Mouse (Mus musculus): ENCODE measurements at regions not wholly inside any gene's neighbourhood (a gene's known extent, or its start where the extent isn't known, plus 50 kb on each side); places are given as distances from the start of the nearest gene placed in this dataset.
"Not testable (repeated sequence)": the region's sequence is repeated elsewhere in the genome, so short reads cannot be mapped to it uniquely, and the experiment has no call there.

- H3K36me3 ChIP-seq (ENCODE audit: control insufficient read depth, insufficient read depth, low read length) = no peaks in the 10 kb centered on the region
- no peak overlapping the region for H3K9ac ChIP-seq (ENCODE audit: low read length)
- TF ChIP-seq EP300 (optimal IDR thresholded peaks at IDR 0.05) (no peak), CTCF (IDR thresholded peaks at IDR 0.05; ENCODE audit: low read depth) (no peak)
- no peaks in the 10 kb centered on the region for H3K4me1 ChIP-seq (replicated peaks; ENCODE audit: control insufficient read depth, insufficient read depth)
- H3K4me2 ChIP-seq (replicated peaks; ENCODE audit: low read depth) = no peak overlapping the region
- DNase-seq (ENCODE audit: low spot score) = peak; percentile 17
- no peak overlapping the region for H3K27ac ChIP-seq (replicated peaks)
- peak; percentile 53; the same call in 1 of the 2 replicates for ATAC-seq (ENCODE audit: low FRiP score, low TSS enrichment)
- 74% methylated on average over 1 of the region's 1 CpGs for WGBS
- no peak overlapping the region for H3K4me3 ChIP-seq (ENCODE audit: low read depth, low read length)
- no peaks in the 10 kb centered on the region for H3K27me3 ChIP-seq (ENCODE audit: control insufficient read depth, insufficient read depth, low read length)
- no peaks in the 10 kb centered on the region for H3K9me3 ChIP-seq (ENCODE audit: control insufficient read depth, low read length)
These were observed 97.4 kb upstream of the Dock11 start for GRCm38 (mm10) chrX:35791273-35791672.

DNA sequence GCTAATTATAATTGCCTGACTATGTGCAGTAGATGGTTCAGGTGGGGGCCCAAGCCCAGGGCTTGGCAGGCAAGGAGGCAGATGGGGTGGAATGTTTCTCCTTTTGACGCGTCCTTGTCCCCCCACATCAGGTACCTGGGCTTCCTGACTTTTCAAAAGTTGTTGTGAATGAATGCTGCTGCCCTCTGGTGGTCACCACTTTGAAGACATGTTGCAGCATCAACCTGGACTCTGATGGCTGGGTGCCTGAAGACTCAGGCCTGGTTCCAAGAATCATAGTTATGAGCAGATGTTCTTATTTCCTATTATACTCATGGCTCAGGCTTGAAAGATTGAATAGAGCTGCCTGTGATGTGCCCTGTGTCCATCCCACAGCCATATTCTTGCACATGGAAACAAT, 75.4 kb upstream of the Dock11 start:
- H3K36me3 ChIP-seq (ENCODE audit: control insufficient read depth, insufficient read depth, low read length) = no peaks in the 10 kb centered on the region
- no peaks in the 10 kb centered on the region for H3K9me3 ChIP-seq (ENCODE audit: control insufficient read depth, low read length)
- WGBS = 52% methylated on average over 2 of the region's 2 CpGs
- DNase-seq (ENCODE audit: low spot score) = peak; percentile 46
- no peaks in the 10 kb centered on the region for H3K27me3 ChIP-seq (ENCODE audit: control insufficient read depth, insufficient read depth, low read length)
- no peak overlapping the region for H3K4me3 ChIP-seq (ENCODE audit: low read depth, low read length)
- peak; percentile 66 for TF ChIP-seq CTCF (IDR thresholded peaks at IDR 0.05; ENCODE audit: low read depth)
- TF ChIP-seq EP300 (optimal IDR thresholded peaks at IDR 0.05) = no peak
- ATAC-seq (ENCODE audit: low FRiP score, low TSS enrichment) = no peak
- H3K9ac ChIP-seq (ENCODE audit: low read length) = no peak overlapping the region
- H3K4me2 ChIP-seq (replicated peaks; ENCODE audit: low read depth) = no peak overlapping the region
- H3K27ac ChIP-seq (replicated peaks) = no peak overlapping the region
- no peaks in the 10 kb centered on the region for H3K4me1 ChIP-seq (replicated peaks; ENCODE audit: control insufficient read depth, insufficient read depth)

GRCm38 (mm10) chrX:35834411-35834810, 54.2 kb upstream of the Dock11 start:
- H3K4me2 ChIP-seq (replicated peaks; ENCODE audit: low read depth); H3K9ac ChIP-seq (ENCODE audit: low read length); H3K4me1 ChIP-seq (replicated peaks; ENCODE audit: control insufficient read depth, insufficient read depth); H3K4me3 ChIP-seq (ENCODE audit: low read depth, low read length); H3K36me3 ChIP-seq (ENCODE audit: control insufficient read depth, insufficient read depth, low read length); H3K27me3 ChIP-seq (ENCODE audit: control insufficient read depth, insufficient read depth, low read length); ATAC-seq (ENCODE audit: low FRiP score, low TSS enrichment); H3K27ac ChIP-seq (replicated peaks); H3K9me3 ChIP-seq (ENCODE audit: control insufficient read depth, low read length): not testable (repeated sequence)
- WGBS = 7% methylated on average over 2 of the region's 2 CpGs
- peak; percentile 21 for DNase-seq (ENCODE audit: low spot score)
- TF ChIP-seq CTCF (IDR thresholded peaks at IDR 0.05; ENCODE audit: low read depth) = peak; percentile 63

DNA sequence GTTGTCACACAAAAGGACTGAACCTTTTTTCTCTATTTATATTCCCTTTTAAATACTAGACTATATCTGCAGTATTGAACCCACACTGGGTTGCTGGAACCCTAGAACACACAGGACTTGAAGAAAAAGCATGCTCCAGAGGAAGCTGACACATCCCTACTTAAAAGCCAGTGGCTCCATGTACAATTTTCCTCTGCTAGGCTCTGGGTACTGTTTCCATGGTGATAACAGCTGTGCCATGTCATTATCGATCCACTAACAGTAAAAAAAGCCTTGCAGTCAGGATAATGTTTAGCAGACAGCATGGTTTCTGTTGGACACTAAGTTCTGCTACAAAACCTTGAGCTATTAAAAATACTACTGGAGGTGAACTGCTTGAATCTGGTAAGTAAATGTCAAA, 50.6 kb upstream of the Dock11 start:
- ATAC-seq (ENCODE audit: low FRiP score, low TSS enrichment) = no peak
- H3K4me3 ChIP-seq (ENCODE audit: low read depth, low read length) = no peak overlapping the region

More for the DNA sequence above, 50.6 kb upstream of the Dock11 start:
- Histone ChIP-seq H3K4me2 (replicated peaks; ENCODE audit: low read depth) (no peak overlapping the region), H3K27me3 (ENCODE audit: control insufficient read depth, insufficient read depth, low read length) (no peaks in the 10 kb centered on the region), H3K9ac (ENCODE audit: low read length) (no peak overlapping the region), H3K4me1 (replicated peaks; ENCODE audit: control insufficient read depth, insufficient read depth) (no peaks in the 10 kb centered on the region), H3K27ac (replicated peaks) (no peak overlapping the region), H3K36me3 (ENCODE audit: control insufficient read depth, insufficient read depth, low read length) (no peaks in the 10 kb centered on the region), H3K9me3 (ENCODE audit: control insufficient read depth, low read length) (no peaks in the 10 kb centered on the region)
- no peak for TF ChIP-seq CTCF (IDR thresholded peaks at IDR 0.05; ENCODE audit: low read depth)
- DNase-seq (ENCODE audit: low spot score) = no peak
- WGBS = 42% methylated on average over 1 of the region's 1 CpGs

All from stomach, postnatal 0 days (tissue).